Mouse (Mus musculus) megakaryocyte, embryonic 14.5 days (primary cell): ENCODE measurements around the gene Casq2. TPM values are rescaled to one million over a fixed set of nuclear protein-coding genes. Genes with fewer than 3 reads are reported as not detected.

Experiments
- H3K27me3 ChIP-seq: replicated peaks from 2 replicates; pipeline ENCODE3; 2012; ENCODE audit warnings: inconsistent platforms
- H3K36me3 ChIP-seq: replicated peaks from 2 replicates; pipeline ENCODE3; 2012; ENCODE audit warnings: low read length, inconsistent platforms, mixed read lengths
- H3K4me1 ChIP-seq: 2 replicates; pipeline ENCODE4 v1.6.1; 2012; ENCODE audit warnings: inconsistent platforms
- H3K4me3 ChIP-seq: replicated peaks from 2 replicates; pipeline ENCODE3; 2012; ENCODE audit warnings: moderate library complexity, mild to moderate bottlenecking, inconsistent platforms
- H3K9me3 ChIP-seq: 2 replicates; pipeline ENCODE4 v1.6.1; 2012; ENCODE audit warnings: inconsistent platforms
- FLI1 ChIP-seq: IDR thresholded peaks from 2 replicates; pipeline ENCODE4 v1.6.1; 2012; ENCODE audit warnings: low read length, inconsistent platforms, mixed read lengths
- GATA1 ChIP-seq: IDR thresholded peaks from 3 replicates; pipeline ENCODE4 v1.6.1; 2012; ENCODE audit warnings: mixed read lengths, low read length, inconsistent platforms, borderline replicate concordance
- polyA plus RNA-seq: library from polyadenylated mRNA; stranded (reverse); fragments of >175 nt; gene quantifications from 2 replicates; pipeline ENCODE4 v1.2.3, GENCODE M21; 2012; ENCODE audit warnings: low replicate concordance; ENCODE audit not compliant: insufficient read depth

The Casq2 gene
- polyA plus RNA-seq, 1 experiment, result not detected

DNA sequence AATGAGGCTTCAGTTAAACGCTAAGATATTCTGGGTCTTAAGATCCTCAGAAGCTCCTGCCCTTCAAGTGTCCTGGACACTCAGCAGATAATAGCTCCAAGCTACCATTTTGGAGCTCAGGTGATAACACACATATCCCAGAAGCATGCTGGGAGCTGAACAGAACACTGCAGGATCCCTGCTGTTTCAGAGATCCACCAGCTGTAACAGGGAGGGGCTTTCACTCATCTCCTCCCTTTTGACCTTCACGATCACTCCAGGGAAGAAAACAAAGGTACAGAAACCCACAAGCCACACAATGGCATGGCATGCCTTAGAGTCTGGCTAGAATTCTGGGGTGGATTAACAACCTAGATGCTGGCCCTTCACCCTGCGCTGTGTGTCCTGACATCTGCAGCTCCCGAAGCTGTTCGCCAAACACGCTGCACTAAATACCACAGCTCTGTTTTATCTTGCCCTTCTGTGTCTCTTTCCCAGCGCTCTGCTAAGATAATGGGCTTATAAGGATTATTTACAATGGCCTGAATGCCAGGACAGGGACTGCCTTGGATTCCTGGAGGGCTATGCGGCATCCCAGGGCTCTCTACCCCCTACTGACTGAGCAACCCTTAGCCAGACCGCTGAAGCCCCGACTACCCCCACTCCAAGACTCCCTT is 81.5 kb downstream of the Casq2 start:
- Histone ChIP-seq H3K4me1 (no peaks in the 10 kb centered on the region), H3K27me3 (no peaks in the 10 kb centered on the region), H3K9me3 (peaks cover 7% of the 10 kb centered on the region; the same call in 1 of the 2 replicates), H3K36me3 (no peaks in the 10 kb centered on the region), H3K4me3 (no peak overlapping the region)
- TF ChIP-seq GATA1, result no peak
- no peak for TF ChIP-seq FLI1

DNA sequence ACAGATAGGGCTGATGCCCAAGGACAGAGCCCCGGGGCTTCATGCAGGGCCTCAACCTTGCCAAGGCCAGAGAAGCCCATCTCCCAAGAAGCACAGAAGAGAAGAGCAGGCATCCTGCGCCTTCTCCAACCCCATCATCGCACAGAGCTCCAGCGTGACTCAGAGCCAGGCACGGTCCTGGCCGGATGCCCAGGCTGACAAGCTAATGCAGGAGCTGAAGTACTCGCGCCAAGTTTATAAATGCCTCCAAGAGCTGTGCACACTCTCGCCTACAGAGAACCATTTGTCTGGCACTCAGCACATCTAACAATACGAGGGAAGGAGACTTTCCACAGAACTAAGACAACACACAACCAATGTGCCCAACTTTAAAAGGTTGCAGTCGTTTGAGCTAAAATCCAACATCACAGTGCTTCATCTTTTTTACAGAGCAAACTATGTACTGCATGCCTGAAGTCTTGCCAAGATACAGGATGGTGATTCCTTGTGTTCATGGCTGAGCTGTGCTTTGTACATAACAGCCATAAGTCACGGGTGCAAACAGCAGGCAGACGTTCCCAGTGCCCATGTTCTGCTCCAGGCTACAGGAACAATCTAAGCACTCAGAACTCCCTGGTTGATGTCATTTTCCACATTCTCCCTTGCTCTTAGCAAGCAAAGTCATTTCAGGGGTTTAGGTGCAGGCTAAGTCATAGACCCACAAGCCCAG is 83.1 kb downstream of the Casq2 start:
- Histone ChIP-seq H3K36me3 (no peaks in the 10 kb centered on the region), H3K27me3 (no peaks in the 10 kb centered on the region)

DNA sequence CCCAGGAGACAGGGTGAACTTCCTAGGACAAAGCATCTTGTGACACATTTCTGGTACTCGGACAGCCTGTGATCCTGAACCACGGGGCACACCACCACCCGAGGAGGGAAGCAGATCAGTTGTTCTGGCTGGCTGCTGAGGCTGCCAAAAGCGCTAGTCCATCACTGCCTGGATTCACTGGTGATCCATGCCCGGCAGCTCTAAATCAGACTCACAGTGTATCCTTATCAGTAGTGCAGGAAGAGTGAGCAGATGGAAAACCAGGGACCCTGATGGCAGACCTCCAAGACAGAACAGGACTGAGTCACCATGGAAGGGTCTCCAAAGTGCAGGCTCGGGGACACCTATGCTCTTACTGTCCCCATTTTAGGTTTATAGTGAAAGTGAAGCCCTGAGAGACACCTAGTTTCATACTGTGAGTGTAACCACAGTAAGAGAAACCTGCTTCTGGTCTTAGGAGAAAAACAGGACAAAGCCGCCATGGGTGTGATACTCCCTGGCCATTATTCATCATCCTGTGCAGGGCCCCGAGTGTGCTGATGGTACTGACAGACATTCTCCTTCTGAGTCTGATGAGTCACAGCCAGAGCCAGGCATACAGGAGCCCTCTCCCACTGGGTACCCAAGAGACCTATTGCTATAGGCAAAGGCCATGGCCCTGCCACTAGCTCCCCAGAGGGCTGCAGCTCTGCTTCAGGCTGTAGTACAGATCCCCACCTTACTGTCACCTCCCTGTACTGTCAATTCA is 88.1 kb downstream of the Casq2 start:
- H3K27me3 ChIP-seq, result no peaks in the 10 kb centered on the region
- no peaks in the 10 kb centered on the region for H3K36me3 ChIP-seq
- no peaks in the 10 kb centered on the region for H3K4me1 ChIP-seq
- no peak overlapping the region for H3K4me3 ChIP-seq
- peaks cover 27% of the 10 kb centered on the region for H3K9me3 ChIP-seq
- TF ChIP-seq GATA1, result no peak
- no peak for TF ChIP-seq FLI1

More for the DNA sequence above, 83.1 kb downstream of the Casq2 start:
- H3K4me3 ChIP-seq, result no peak overlapping the region
- H3K4me1 ChIP-seq, result no peaks in the 10 kb centered on the region
- TF ChIP-seq GATA1 (no peak), FLI1 (no peak)
- H3K9me3 ChIP-seq, result peaks cover 9% of the 10 kb centered on the region; the same call in 1 of the 2 replicates

DNA sequence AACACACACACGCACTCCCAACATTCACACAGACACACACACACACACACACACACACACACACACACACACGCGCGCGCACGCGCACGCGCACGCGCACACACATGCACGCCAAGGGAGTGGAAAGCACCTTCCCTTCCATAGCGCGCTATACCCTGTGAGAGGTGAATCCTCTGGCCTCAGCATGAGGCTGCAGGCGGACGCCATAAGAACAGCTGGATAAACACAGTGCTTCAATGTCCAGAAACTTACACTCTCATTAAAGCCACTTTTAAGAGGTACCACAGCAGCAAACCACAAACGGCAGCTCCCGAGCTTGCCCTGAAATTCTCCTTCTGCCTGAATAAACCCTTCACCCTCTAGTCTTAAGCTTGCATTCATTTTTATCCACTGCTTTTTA is 89.5 kb downstream of the Casq2 start:
- TF ChIP-seq GATA1, result no peak
- TF ChIP-seq FLI1, result no peak
- Histone ChIP-seq H3K36me3 (no peaks in the 10 kb centered on the region), H3K4me1 (no peaks in the 10 kb centered on the region), H3K4me3 (no peak overlapping the region), H3K27me3 (no peaks in the 10 kb centered on the region), H3K9me3 (peaks cover 36% of the 10 kb centered on the region)

DNA sequence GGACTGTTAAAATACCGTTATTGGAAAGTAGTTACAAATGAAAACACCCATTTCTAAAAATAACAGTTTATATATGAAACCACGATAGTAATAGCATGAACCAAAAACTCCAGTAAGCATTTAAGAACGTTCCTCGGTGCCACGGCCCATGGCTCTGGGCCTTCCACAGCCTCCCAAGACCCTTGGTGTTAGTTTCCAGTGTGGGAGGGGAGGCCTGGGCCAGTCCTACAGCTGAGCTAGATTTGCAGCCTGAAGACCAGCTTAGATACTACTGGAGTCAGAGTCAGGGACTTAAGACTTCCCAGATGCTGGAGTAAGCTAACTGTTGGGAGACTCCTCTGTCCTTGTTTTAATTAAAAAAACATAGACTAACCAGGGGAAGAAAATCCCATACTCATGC is 89.9 kb downstream of the Casq2 start:
- Histone ChIP-seq H3K27me3 (no peaks in the 10 kb centered on the region), H3K4me3 (no peak overlapping the region), H3K36me3 (no peaks in the 10 kb centered on the region), H3K9me3 (peaks cover 38% of the 10 kb centered on the region), H3K4me1 (no peaks in the 10 kb centered on the region)
- TF ChIP-seq FLI1 (no peak), GATA1 (no peak)

DNA sequence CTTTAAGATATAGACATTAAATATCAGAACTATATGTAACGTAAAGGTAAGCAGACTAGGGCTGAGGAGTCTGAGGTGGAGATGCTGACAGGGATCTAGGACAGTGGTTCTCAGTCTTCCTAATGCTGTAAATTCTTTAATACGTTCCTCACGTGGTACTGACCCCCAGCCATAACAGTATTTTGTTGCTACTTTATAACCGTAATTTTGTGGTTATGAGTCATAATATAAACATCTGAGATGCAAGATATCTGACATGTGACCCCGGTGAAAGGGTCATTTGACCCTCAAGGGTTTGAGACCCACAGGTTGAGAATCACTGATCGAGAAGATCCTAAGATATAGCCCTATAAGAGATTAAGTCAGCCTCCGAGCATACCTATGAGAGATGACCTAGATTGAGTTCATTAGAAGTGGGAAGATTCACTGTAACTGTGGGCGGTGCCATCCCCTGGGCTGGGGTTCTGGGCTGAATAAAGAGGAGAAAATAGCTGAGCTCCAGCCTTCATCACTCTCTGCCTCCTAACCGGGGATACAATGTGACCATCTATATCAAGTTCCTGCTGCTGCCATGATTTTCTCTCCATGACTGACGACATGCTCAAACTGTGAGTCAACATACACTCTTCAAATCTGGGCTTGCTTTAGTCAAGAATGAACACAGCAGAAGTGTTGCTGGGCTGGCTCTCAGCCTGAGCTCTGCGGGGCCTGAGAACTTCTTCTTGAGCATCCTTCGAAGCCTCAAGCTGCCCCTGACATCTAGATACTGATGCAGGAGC is 91.8 kb downstream of the Casq2 start:
- Histone ChIP-seq H3K9me3 (peaks cover 44% of the 10 kb centered on the region), H3K4me1 (no peaks in the 10 kb centered on the region), H3K4me3 (no peak overlapping the region), H3K27me3 (no peaks in the 10 kb centered on the region), H3K36me3 (no peaks in the 10 kb centered on the region)
- TF ChIP-seq FLI1, result no peak
- TF ChIP-seq GATA1, result no peak

DNA sequence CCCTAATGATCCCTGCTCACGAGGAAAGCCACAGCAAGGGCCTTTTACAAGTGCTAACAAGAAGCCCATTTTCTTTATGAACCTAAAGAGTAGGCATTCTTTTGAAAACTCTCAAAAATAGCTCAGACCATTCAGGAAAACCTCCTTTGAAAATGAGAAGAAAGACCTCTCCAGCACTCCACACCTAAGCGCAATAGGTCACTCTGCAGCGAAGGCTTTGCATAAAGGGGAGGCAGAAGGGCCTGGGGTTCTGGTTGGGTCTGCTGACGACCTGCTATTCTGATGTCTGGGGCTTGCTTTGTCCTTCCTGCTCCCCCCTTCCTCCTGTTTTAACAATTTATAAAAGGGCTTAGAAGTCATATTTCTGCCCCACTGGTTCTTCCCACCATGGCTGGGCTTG is 93.7 kb downstream of the Casq2 start:
- no peaks in the 10 kb centered on the region for H3K4me1 ChIP-seq
- no peaks in the 10 kb centered on the region for H3K27me3 ChIP-seq
- H3K9me3 ChIP-seq, result peaks cover 43% of the 10 kb centered on the region
- no peak overlapping the region for H3K4me3 ChIP-seq
- no peak for TF ChIP-seq FLI1
- no peak for TF ChIP-seq GATA1
- H3K36me3 ChIP-seq, result no peaks in the 10 kb centered on the region

DNA sequence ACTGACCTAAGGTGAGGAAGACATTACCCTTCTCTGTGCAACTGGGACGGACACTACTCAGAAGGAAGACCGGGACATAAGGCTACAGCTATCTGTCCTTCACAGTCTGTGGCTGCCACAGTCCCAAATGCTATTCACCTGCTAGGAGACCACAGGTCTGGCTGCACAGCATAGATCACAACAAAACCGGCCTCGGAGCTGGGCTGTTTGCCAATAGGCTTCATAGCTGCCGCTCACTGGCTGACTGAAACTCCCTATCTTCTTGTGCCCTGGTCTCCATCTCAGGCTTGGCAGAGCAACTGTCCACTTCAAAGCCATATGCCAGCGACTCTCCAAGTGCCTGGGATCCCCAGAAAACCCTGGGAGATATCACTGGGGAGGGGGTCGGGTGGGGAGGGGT is 94.5 kb downstream of the Casq2 start:
- H3K4me3 ChIP-seq, result no peak overlapping the region
- H3K27me3 ChIP-seq, result no peaks in the 10 kb centered on the region
- TF ChIP-seq FLI1 (no peak), GATA1 (no peak)
- no peaks in the 10 kb centered on the region for H3K36me3 ChIP-seq
- H3K9me3 ChIP-seq, result peaks cover 43% of the 10 kb centered on the region
- no peaks in the 10 kb centered on the region for H3K4me1 ChIP-seq

DNA sequence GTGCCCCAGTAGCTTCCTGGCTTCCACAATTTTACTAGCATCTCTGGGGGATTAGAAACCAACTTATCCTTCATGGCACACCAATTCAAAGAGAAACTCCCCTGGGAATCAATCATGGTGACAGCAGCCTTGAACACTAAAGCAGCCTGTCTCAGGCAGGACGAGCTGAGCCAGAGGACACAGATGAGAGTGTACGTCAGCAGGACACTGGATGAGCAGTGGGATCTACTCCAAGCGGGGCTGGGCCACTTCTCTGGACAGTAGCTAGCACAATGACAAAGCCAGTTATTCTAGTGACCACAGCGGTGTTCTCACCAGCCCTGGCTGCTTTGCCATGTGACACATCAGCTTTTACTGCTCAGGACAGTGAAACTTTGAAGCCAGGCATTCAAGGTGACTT is 95.0 kb downstream of the Casq2 start:
- H3K36me3 ChIP-seq, result no peaks in the 10 kb centered on the region

More for the DNA sequence above, 95.0 kb downstream of the Casq2 start:
- TF ChIP-seq FLI1, result no peak
- no peak for TF ChIP-seq GATA1
- H3K27me3 ChIP-seq, result no peaks in the 10 kb centered on the region
- no peaks in the 10 kb centered on the region for H3K4me1 ChIP-seq
- peaks cover 46% of the 10 kb centered on the region for H3K9me3 ChIP-seq
- H3K4me3 ChIP-seq, result no peak overlapping the region
